Mouse (Mus musculus) kidney, adult 2 months (tissue): Measurements from ENCODE around the gene Pten. TPM values are rescaled to one million over a fixed set of nuclear protein-coding genes. Genes with fewer than 3 reads are reported as not detected.

Experiments used
- DNase-seq: peaks from one replicate; pipeline ENCODE4 v3.0.0; 2021
- H3K27ac ChIP-seq: fragments of 200-500 bp; 2 replicates; pipeline ENCODE4 v1.5.1; 2012; ENCODE audit warnings: low read depth, low read length, control low read depth, inconsistent platforms; ENCODE audit not compliant: insufficient read depth
- H3K27me3 ChIP-seq: fragments of 200-500 bp; replicated peaks from 2 replicates; pipeline ENCODE4 v1.6.1; 2012; ENCODE audit warnings: mild to moderate bottlenecking, moderate library complexity, low read length, inconsistent platforms; ENCODE audit not compliant: control insufficient read depth, insufficient read depth
- H3K36me3 ChIP-seq: fragments of 200-500 bp; 2 replicates; pipeline ENCODE4 v1.6.1; 2012; ENCODE audit warnings: mild to moderate bottlenecking, moderate library complexity, low read length, inconsistent platforms; ENCODE audit not compliant: control insufficient read depth, insufficient read depth
- H3K4me1 ChIP-seq: fragments of 200-500 bp; 2 replicates; pipeline ENCODE4 v1.6.1; 2011; ENCODE audit warnings: low read length; ENCODE audit not compliant: control insufficient read depth, insufficient read depth
- H3K4me3 ChIP-seq: fragments of 200-500 bp; 2 replicates; pipeline ENCODE4 v1.5.1; 2011; ENCODE audit warnings: mild to moderate bottlenecking, low read depth, low read length, control low read depth; ENCODE audit not compliant: insufficient read depth
- CTCF ChIP-seq: fragments of 200-500 bp; conservative IDR thresholded peaks from 2 replicates; pipeline ENCODE4 v1.5.1; 2011; ENCODE audit warnings: low read depth, mild to moderate bottlenecking, control low read depth, low read length, moderate library complexity, mixed read lengths; ENCODE audit not compliant: insufficient read depth, insufficient read length
- POLR2A ChIP-seq: fragments of 200-500 bp; IDR thresholded peaks from one replicate; pipeline ENCODE4 v1.6.1; 2011; ENCODE audit warnings: low read depth, low read length, control low read depth
- WGBS: fragments of 180-500 bp; shearing (Covaris S2); methylation state at CpG from one replicate; pipeline ENCODE4 v1.1.7; 2018; 5-methylcytosine and 5-hydroxymethylcytosine counted together
- polyA plus RNA-seq: library from polyadenylated mRNA; depleted of rRNA; stranded (reverse); fragments of >200 nt; gene quantifications from 2 replicates; pipeline ENCODE4 v1.2.3, GENCODE M21; 2012; rRNA removed

Pten gene
- polyA plus RNA-seq: 12.8 and 15.2 TPM in 2 replicates

- WGBS: under 1% methylated on average over 73 of the region's 77 CpGs
- Histone ChIP-seq H3K4me1 (peaks cover 4% of the 10 kb centered on the region; the same call in 1 of the 2 replicates), H3K4me3 (peak within 1 kb of the TSS; percentile 100), H3K27me3 (no peaks in the 10 kb centered on the region), H3K27ac (peak within 1 kb of the TSS; percentile 95), H3K36me3 (no peaks in the 10 kb centered on the region)
- no peak for TF ChIP-seq CTCF
- peak; percentile 97 for TF ChIP-seq POLR2A
- peak; percentile 97 for DNase-seq
These were observed at the start of gene Pten for GRCm38 (mm10) chr19:32756900-32757725. Pten (plus strand) TSS chr19:32757497.

GRCm38 (mm10) chr19:32708996-32709395, 48.3 kb upstream of the Pten start:
- no peak for DNase-seq
- no peak overlapping the region for H3K27ac ChIP-seq
- 0 out of 2 replicates have a peak, but pooled peaks cover 4% of the 10 kb centered on the region for H3K4me1 ChIP-seq
- no peak overlapping the region for H3K4me3 ChIP-seq
- WGBS: 90% methylated on average over 5 of the region's 5 CpGs
- TF ChIP-seq POLR2A (no peak), CTCF (no peak)
- H3K27me3 ChIP-seq: no peaks in the 10 kb centered on the region
- no peaks in the 10 kb centered on the region; the same call in 1 of the 2 replicates for H3K36me3 ChIP-seq

- Histone ChIP-seq H3K27ac (no peak overlapping the region), H3K27me3 (no peaks in the 10 kb centered on the region), H3K4me1 (0 out of 2 replicates have a peak, but pooled peaks cover 4% of the 10 kb centered on the region), H3K36me3 (no peaks in the 10 kb centered on the region), H3K4me3 (no peak overlapping the region)
- WGBS: 39% methylated on average over 3 of the region's 3 CpGs
- DNase-seq: no peak
- TF ChIP-seq CTCF: 0 out of 2 replicates have a peak, but pooled peaks have one; percentile 1
- TF ChIP-seq POLR2A: no peak
These were observed 47.0 kb upstream of the Pten start for GRCm38 (mm10) chr19:32710288-32710687.

- H3K27me3 ChIP-seq: no peaks in the 10 kb centered on the region
- no peaks in the 10 kb centered on the region for H3K36me3 ChIP-seq
- DNase-seq: peak; percentile 94
- H3K4me3 ChIP-seq: peak overlapping the region; percentile 73
- H3K27ac ChIP-seq: peak overlapping the region; percentile 85
- under 1% methylated on average over 63 of the region's 63 CpGs for WGBS
- 0 out of 2 replicates have a peak, but pooled peaks cover 4% of the 10 kb centered on the region for H3K4me1 ChIP-seq
- no peak for TF ChIP-seq CTCF
- TF ChIP-seq POLR2A: peak; percentile 84
These were observed 45.3 kb upstream of the Pten start for GRCm38 (mm10) chr19:32711761-32712541.

- WGBS: under 1% methylated on average over 11 of the region's 11 CpGs
- H3K4me3 ChIP-seq: peak overlapping the region; percentile 73
- peak; percentile 90 for DNase-seq
- no peak for TF ChIP-seq POLR2A
- 0 out of 2 replicates have a peak, but pooled peaks have one; percentile 10 for TF ChIP-seq CTCF
- H3K4me1 ChIP-seq: 0 out of 2 replicates have a peak, but pooled peaks cover 4% of the 10 kb centered on the region
- H3K27me3 ChIP-seq: no peaks in the 10 kb centered on the region
- peak overlapping the region; percentile 74 for H3K27ac ChIP-seq
- H3K36me3 ChIP-seq: no peaks in the 10 kb centered on the region
These were observed 44.7 kb upstream of the Pten start for GRCm38 (mm10) chr19:32712588-32713042.

- 83% methylated on average over 3 of the region's 3 CpGs for WGBS
- no peaks in the 10 kb centered on the region for H3K27me3 ChIP-seq
- no peak for DNase-seq
- H3K4me1 ChIP-seq: 0 out of 2 replicates have a peak, but pooled peaks cover 4% of the 10 kb centered on the region
- no peak overlapping the region for H3K4me3 ChIP-seq
- no peaks in the 10 kb centered on the region for H3K36me3 ChIP-seq
- H3K27ac ChIP-seq: no peak overlapping the region
- TF ChIP-seq POLR2A (no peak), CTCF (no peak)
These were observed 43.8 kb upstream of the Pten start for GRCm38 (mm10) chr19:32713471-32713870.
